Mouse (Mus musculus): ENCODE results near the gene Gorasp1. TPM values are rescaled to one million over a fixed set of nuclear protein-coding genes. Genes with fewer than 3 reads are reported as not detected.

Gene Gorasp1
- polyA plus RNA-seq (2012; ENCODE audit: insufficient read depth, low replicate concordance): 11.6 and 11.7 TPM in 2 replicates

GRCm38 (mm10) chr9:119937005-119937773, at the start of gene Gorasp1, which contains the start of gene Ttc21a:
Gorasp1 (minus strand) TSS chr9:119937565.
Ttc21a (plus strand) TSS chr9:119937606.
- H3K36me3 ChIP-seq (replicated peaks; ENCODE audit: low read length): peaks cover 26% of the 10 kb centered on the region
- TF ChIP-seq GATA1 (IDR thresholded peaks at IDR 0.05; ENCODE audit: borderline replicate concordance, low read length) (no peak), FLI1 (IDR thresholded peaks at IDR 0.05; ENCODE audit: low read length) (0 out of 2 replicates have a peak, but pooled peaks have one; percentile 9)
- H3K4me1 ChIP-seq: peaks cover 73% of the 10 kb centered on the region
- H3K27me3 ChIP-seq (replicated peaks): peaks cover 13% of the 10 kb centered on the region
- H3K4me3 ChIP-seq (replicated peaks): peak within 1 kb of the TSS; percentile 98
- no peaks in the 10 kb centered on the region for H3K9me3 ChIP-seq

GRCm38 (mm10) chr9:119985881-119986574, 48.7 kb upstream of the Gorasp1 start:
- Histone ChIP-seq H3K4me3 (replicated peaks) (no peak overlapping the region), H3K4me1 (peaks cover 31% of the 10 kb centered on the region), H3K9me3 (no peaks in the 10 kb centered on the region), H3K36me3 (replicated peaks; ENCODE audit: low read length) (no peaks in the 10 kb centered on the region), H3K27me3 (replicated peaks) (peaks cover 4% of the 10 kb centered on the region)
- no peak for TF ChIP-seq FLI1 (IDR thresholded peaks at IDR 0.05; ENCODE audit: low read length)
- no peak for TF ChIP-seq GATA1 (IDR thresholded peaks at IDR 0.05; ENCODE audit: borderline replicate concordance, low read length)

- TF ChIP-seq FLI1 (IDR thresholded peaks at IDR 0.05; ENCODE audit: low read length): no peak
- no peak for TF ChIP-seq GATA1 (IDR thresholded peaks at IDR 0.05; ENCODE audit: borderline replicate concordance, low read length)
- H3K4me1 ChIP-seq: peaks cover 46% of the 10 kb centered on the region
- peaks cover 5% of the 10 kb centered on the region for H3K36me3 ChIP-seq (replicated peaks; ENCODE audit: low read length)
- peaks cover 4% of the 10 kb centered on the region for H3K27me3 ChIP-seq (replicated peaks)
- H3K4me3 ChIP-seq (replicated peaks): peak within 1 kb of the TSS; percentile 100
- H3K9me3 ChIP-seq: no peaks in the 10 kb centered on the region
Measured at GRCm38 (mm10) chr9:119984536-119985011, 47.2 kb upstream of the Gorasp1 start, which contains the start of gene Csrnp1. Csrnp1 (minus strand) TSS chr9:119984658.

- TF ChIP-seq GATA1 (IDR thresholded peaks at IDR 0.05; ENCODE audit: borderline replicate concordance, low read length) (no peak), FLI1 (IDR thresholded peaks at IDR 0.05; ENCODE audit: low read length) (no peak)
- no peaks in the 10 kb centered on the region for H3K9me3 ChIP-seq
- peaks cover 8% of the 10 kb centered on the region for H3K36me3 ChIP-seq (replicated peaks; ENCODE audit: low read length)
- H3K4me3 ChIP-seq (replicated peaks): peak overlapping the region; percentile 100
- peaks cover 2% of the 10 kb centered on the region for H3K27me3 ChIP-seq (replicated peaks)
- H3K4me1 ChIP-seq: peaks cover 53% of the 10 kb centered on the region
Measured at GRCm38 (mm10) chr9:119983585-119984535, 46.5 kb upstream of the Gorasp1 start.

- Histone ChIP-seq H3K36me3 (replicated peaks; ENCODE audit: low read length) (peaks cover 8% of the 10 kb centered on the region), H3K4me3 (replicated peaks) (peak overlapping the region; percentile 100), H3K27me3 (replicated peaks) (peaks cover 2% of the 10 kb centered on the region), H3K9me3 (no peaks in the 10 kb centered on the region), H3K4me1 (peaks cover 61% of the 10 kb centered on the region)
- no peak for TF ChIP-seq GATA1 (IDR thresholded peaks at IDR 0.05; ENCODE audit: borderline replicate concordance, low read length)
- TF ChIP-seq FLI1 (IDR thresholded peaks at IDR 0.05; ENCODE audit: low read length): no peak
Measured at GRCm38 (mm10) chr9:119982956-119983551, 45.7 kb upstream of the Gorasp1 start.

- peaks cover 8% of the 10 kb centered on the region for H3K36me3 ChIP-seq (replicated peaks; ENCODE audit: low read length)
- peaks cover 2% of the 10 kb centered on the region for H3K27me3 ChIP-seq (replicated peaks)
- H3K4me1 ChIP-seq: peaks cover 68% of the 10 kb centered on the region
- TF ChIP-seq FLI1 (IDR thresholded peaks at IDR 0.05; ENCODE audit: low read length): no peak
- TF ChIP-seq GATA1 (IDR thresholded peaks at IDR 0.05; ENCODE audit: borderline replicate concordance, low read length): no peak
- no peaks in the 10 kb centered on the region for H3K9me3 ChIP-seq
- peak overlapping the region; percentile 100 for H3K4me3 ChIP-seq (replicated peaks)
Measured at GRCm38 (mm10) chr9:119982241-119982811, 45.0 kb upstream of the Gorasp1 start.

GRCm38 (mm10) chr9:119981183-119982179, 44.1 kb upstream of the Gorasp1 start:
- H3K27me3 ChIP-seq (replicated peaks): peaks cover 2% of the 10 kb centered on the region
- peaks cover 77% of the 10 kb centered on the region for H3K4me1 ChIP-seq
- peaks cover 12% of the 10 kb centered on the region for H3K36me3 ChIP-seq (replicated peaks; ENCODE audit: low read length)
- peak overlapping the region; percentile 100 for H3K4me3 ChIP-seq (replicated peaks)
- TF ChIP-seq FLI1 (IDR thresholded peaks at IDR 0.05; ENCODE audit: low read length) (no peak), GATA1 (IDR thresholded peaks at IDR 0.05; ENCODE audit: borderline replicate concordance, low read length) (no peak)
- no peaks in the 10 kb centered on the region for H3K9me3 ChIP-seq

Data from megakaryocyte, embryonic 14.5 days (primary cell).